ENCODE assay signal across 17 mouse cellular contexts in the genomic region with DNA sequence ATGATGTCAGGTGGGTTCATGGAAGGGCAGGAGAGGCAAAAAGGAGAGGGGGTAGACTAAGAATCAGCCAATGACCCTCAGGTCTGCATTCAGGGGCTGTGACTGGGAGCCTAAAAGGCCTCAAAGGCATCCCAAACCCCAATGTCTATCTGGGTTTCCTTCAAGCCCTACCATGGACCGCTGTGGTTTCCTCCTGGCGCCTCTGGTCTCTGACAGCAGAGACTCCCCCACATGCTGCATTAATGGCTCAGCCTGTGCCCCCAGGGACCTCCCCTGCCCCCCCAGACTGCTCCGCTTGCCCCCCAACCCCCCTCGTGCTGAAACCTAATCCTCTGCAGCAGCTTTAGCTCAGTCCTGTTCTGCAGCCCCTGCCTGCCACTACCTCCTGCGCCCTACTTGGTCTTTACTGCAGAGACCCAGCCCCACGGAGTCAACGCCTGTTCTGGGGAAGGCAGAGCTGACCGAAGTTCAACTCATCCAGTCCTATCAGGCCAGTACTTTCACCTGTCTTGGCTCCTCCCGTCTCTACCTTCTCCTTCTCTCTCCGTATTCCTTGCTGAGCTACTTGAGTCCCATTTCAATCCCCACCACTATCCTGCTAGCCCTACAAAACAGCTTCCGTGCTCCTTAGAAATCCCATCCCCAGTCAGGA. TPM values are rescaled to one million over a fixed set of nuclear protein-coding genes. Genes with fewer than 3 reads are reported as not detected.
DNase-seq lines count a peak whose midpoint lies in the region; ATAC-seq and TF ChIP-seq lines count a peak whose summit lies in the region.
"Had no signal": no experiment of that assay in that cellular context is flagged by ENCODE, and none has a peak within 500 bp of the region (broad histone marks: within the 10 kb centered on the region; RNA-seq: fewer than 3 reads in every experiment).

Gene Asic3 (plus strand): TSS at position 351 of the 652 bp plus-strand sequence.

- 46% methylated on average over 11 of the region's 11 CpGs for WGBS in hindbrain, embryonic 12.5 days
- 61% methylated on average over 11 of the region's 11 CpGs for WGBS in hindbrain, embryonic 13.5 days
- WGBS in limb, embryonic 10.5 days: 53% methylated on average over 11 of the region's 11 CpGs

- 0 out of 2 replicates have a peak within 1 kb of the TSS, but pooled peaks have one; percentile 55 for H3K27ac ChIP-seq in hindbrain, embryonic 12.5 days
- no peak within 1 kb of the TSS for H3K27ac ChIP-seq in hindbrain, embryonic 13.5 days
- no peak within 1 kb of the TSS for H3K27ac ChIP-seq in ES-Bruce4 (ENCODE audit: insufficient read depth, low read length)
- peak within 1 kb of the TSS; percentile 34; the same call in 1 of the 2 replicates for H3K27ac ChIP-seq in limb, embryonic 10.5 days
- H3K27ac ChIP-seq: hindbrain, embryonic 15.5 days; midbrain, embryonic 12.5 days had no signal

- no peak within 1 kb of the TSS for H3K4me3 ChIP-seq in hindbrain, embryonic 12.5 days
- H3K4me3 ChIP-seq in hindbrain, embryonic 13.5 days: no peak within 1 kb of the TSS
- H3K4me3 ChIP-seq in ES-Bruce4 (ENCODE audit: low read depth, low read length): peak within 1 kb of the TSS; percentile 38
- H3K4me3 ChIP-seq in limb, embryonic 10.5 days: no peak within 1 kb of the TSS
- H3K4me3 ChIP-seq: hindbrain, embryonic 15.5 days; midbrain, embryonic 12.5 days had no signal

- peaks cover 20% of the 10 kb centered on the region for H3K4me1 ChIP-seq in hindbrain, embryonic 12.5 days
- H3K4me1 ChIP-seq in hindbrain, embryonic 13.5 days (replicated peaks): peaks cover 25% of the 10 kb centered on the region
- peaks cover 3% of the 10 kb centered on the region for H3K4me1 ChIP-seq in ES-Bruce4 (ENCODE audit: control insufficient read depth, insufficient read depth, low read length)
- peaks cover 24% of the 10 kb centered on the region for H3K4me1 ChIP-seq in limb, embryonic 10.5 days

- TF ChIP-seq CTCF in ES-Bruce4 (IDR thresholded peaks at IDR 0.05; ENCODE audit: low read depth, low read length): no peak

- no peaks in the 10 kb centered on the region for H3K9me3 ChIP-seq in hindbrain, embryonic 12.5 days (replicated peaks)
- H3K9me3 ChIP-seq in hindbrain, embryonic 13.5 days: no peaks in the 10 kb centered on the region
- no peaks in the 10 kb centered on the region for H3K9me3 ChIP-seq in ES-Bruce4 (replicated peaks; ENCODE audit: control insufficient read depth, insufficient read depth, low read length, poor library complexity, severe bottlenecking)
- H3K9me3 ChIP-seq in limb, embryonic 10.5 days (replicated peaks): no peaks in the 10 kb centered on the region
- H3K9me3 ChIP-seq: G1E; hindbrain, embryonic 15.5 days; midbrain, embryonic 12.5 days had no signal

- peaks cover 3% of the 10 kb centered on the region; the same call in 1 of the 2 replicates for H3K27me3 ChIP-seq in hindbrain, embryonic 12.5 days
- no peaks in the 10 kb centered on the region for H3K27me3 ChIP-seq in hindbrain, embryonic 13.5 days
- no peaks in the 10 kb centered on the region for H3K27me3 ChIP-seq in ES-Bruce4 (ENCODE audit: control insufficient read depth, insufficient read depth, low read length, poor library complexity, severe bottlenecking)
- H3K27me3 ChIP-seq in limb, embryonic 10.5 days (ENCODE audit: low read depth, poor library complexity, severe bottlenecking): peaks cover 23% of the 10 kb centered on the region
- H3K27me3 ChIP-seq: hindbrain, embryonic 15.5 days had no signal

- no peak within 1 kb of the TSS for H3K4me2 ChIP-seq in hindbrain, embryonic 12.5 days (replicated peaks)
- H3K4me2 ChIP-seq in hindbrain, embryonic 13.5 days: no peak within 1 kb of the TSS
- H3K4me2 ChIP-seq: hindbrain, embryonic 15.5 days; midbrain, embryonic 12.5 days had no signal

- no peak for DNase-seq in limb, embryonic 10.5 days (ENCODE audit: low spot score)
- DNase-seq in T-cell, adult 2 months (ENCODE audit: low spot score): no peak
- no peak for DNase-seq in right cerebral cortex, adult 2 months (ENCODE audit: low spot score in 2 of 2)
- DNase-seq in spleen, adult 18-20 months: no peak
- DNase-seq: adrenal gland, postnatal 36 days; cerebellum, adult 11 months; liver, postnatal 0 days; lung, postnatal 36 days; thymus, postnatal 4 days had no signal

- 0 out of 2 replicates have a peak, but pooled peaks cover 3% of the 10 kb centered on the region for H3K36me3 ChIP-seq in hindbrain, embryonic 12.5 days
- H3K36me3 ChIP-seq in hindbrain, embryonic 13.5 days: peaks cover 19% of the 10 kb centered on the region
- H3K36me3 ChIP-seq in ES-Bruce4 (ENCODE audit: control insufficient read depth, insufficient read depth, low read length, poor library complexity, severe bottlenecking): no peaks in the 10 kb centered on the region
- peaks cover 5% of the 10 kb centered on the region; the same call in 1 of the 2 replicates for H3K36me3 ChIP-seq in limb, embryonic 10.5 days
- H3K36me3 ChIP-seq: hindbrain, embryonic 15.5 days had no signal

- no peak for TF ChIP-seq EP300 in ES-Bruce4 (IDR thresholded peaks at IDR 0.05; ENCODE audit: insufficient read depth, low read depth, low read length)

- TF ChIP-seq POLR2A in ES-Bruce4 (IDR thresholded peaks at IDR 0.05; ENCODE audit: insufficient read depth, low read length): no peak

- no peak for ATAC-seq in hindbrain, embryonic 12.5 days (ENCODE audit: low FRiP score)
- ATAC-seq in hindbrain, embryonic 13.5 days (ENCODE audit: low FRiP score): no peak
- peak; percentile 49 to 70; a peak in 3 of 4 replicates for ATAC-seq in hematopoietic stem cell, adult 5-6 weeks (replicated peaks in 1 of 2; ENCODE audit: insufficient read depth in 1 of 2, low FRiP score in 2 of 2, low TSS enrichment in 1 of 2, low read depth in 1 of 2, poor library complexity in 2 of 2, severe bottlenecking in 2 of 2)
- ATAC-seq: liver, postnatal 0 days had no signal

- H3K9ac ChIP-seq in hindbrain, embryonic 12.5 days: peak within 1 kb of the TSS; percentile 29; the same call in 1 of the 2 replicates
- no peak within 1 kb of the TSS for H3K9ac ChIP-seq in hindbrain, embryonic 13.5 days
- H3K9ac ChIP-seq in ES-Bruce4 (ENCODE audit: low read depth, poor library complexity, severe bottlenecking): no peak within 1 kb of the TSS
- H3K9ac ChIP-seq: hindbrain, embryonic 15.5 days; liver, postnatal 0 days; midbrain, embryonic 12.5 days had no signal

RNA-seq across cellular contexts. Expression of gene Asic3, which starts in this region (rescaled TPM):
- polyA plus RNA-seq in hindbrain, embryonic 12.5 days (2016; fragmentation: Nextera tagmentation; extraction: Ambion mirVana): 1.0 and 1.2 TPM in 2 replicates
- 0.94 and 1.3 TPM in 2 replicates for polyA plus RNA-seq in hindbrain, embryonic 13.5 days (2015; fragmentation: Nextera tagmentation; extraction: Ambion mirVana)
- polyA plus RNA-seq in ES-Bruce4 (2011; ENCODE audit: insufficient read depth, insufficient read length, low read depth, missing spikeins): 0.88 TPM in 1 of 2 replicates, not detected in the other
- 0.19 TPM in 1 of 2 replicates, not detected in the other for total RNA-seq in hematopoietic stem cell, adult 5-6 weeks (2017)
- polyA plus RNA-seq in limb, embryonic 10.5 days (2016; fragmentation: Nextera tagmentation; extraction: Ambion mirVana): 0.13 and 0.30 TPM in 2 replicates
- polyA plus RNA-seq: G1E; heart, embryonic 14.5 days; liver, postnatal 0 days had no signal

Comparison
In these comparisons a context has a peak if more than half of its experiments do, and no peak if none do; other contexts are left out.
1. H3K27ac ChIP-seq: peak in hindbrain, embryonic 12.5 days (single experiment) and limb, embryonic 10.5 days (single experiment); none in hindbrain, embryonic 13.5 days (single experiment) and ES-Bruce4 (single experiment).
2. Peak in ATAC-seq in hematopoietic stem cell, adult 5-6 weeks; RNA of the gene not detected or under 1 TPM.